8 mouse cellular contexts compared by ENCODE assay signal in the genomic region with DNA sequence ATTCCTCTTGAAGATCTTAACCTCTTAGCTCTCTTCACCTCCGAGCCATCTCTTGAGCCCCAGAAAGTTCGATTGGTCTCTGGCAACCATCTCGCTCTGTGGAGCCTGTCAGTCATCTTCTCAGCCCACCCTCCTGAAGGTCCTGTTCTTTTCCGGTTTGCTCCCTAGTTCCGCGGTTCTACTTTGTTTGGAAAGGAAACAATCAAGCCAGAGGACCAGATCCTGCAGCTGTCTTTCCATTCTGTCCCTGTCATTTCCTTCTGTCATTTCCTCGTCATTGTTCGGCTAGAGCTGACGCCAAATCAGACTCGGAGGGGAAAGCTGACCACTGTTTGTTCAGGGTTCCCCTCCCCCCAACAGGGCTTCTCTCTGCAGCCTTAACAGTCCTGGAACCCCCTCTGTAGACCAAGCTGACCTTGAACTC. TPM values are rescaled to one million over a fixed set of nuclear protein-coding genes. Genes with fewer than 3 reads are reported as not detected.
A peak's percentile ranks its signal among the peaks of the same experiment; 100 is the strongest.
DNase-seq lines count a peak whose midpoint lies in the region.

No protein-coding gene starts in this region.

- DNase-seq in 416B (ENCODE audit: low read depth) (peak; percentile 83), MEL-GATA-1-ER (ENCODE audit: extremely low read depth, low read depth) (peak; percentile 56)
- peak; percentile 99 for DNase-seq in heart, adult 11 months
- DNase-seq in kidney, adult 9 months, result peak; percentile 44
- DNase-seq in lung, postnatal 25 days (ENCODE audit: low spot score), result peak; percentile 85
- no peak for DNase-seq in ovary, adult 18-20 months (ENCODE audit: low spot score)
- DNase-seq in ovary, postnatal 14 days (ENCODE audit: low spot score), result no peak
- DNase-seq in layer of hippocampus, postnatal 14 days (ENCODE audit: low spot score in 2 of 2), result no peak

RNA-seq across cellular contexts. Expression of a gene that starts 27.0 kb away (rescaled TPM):
- 10 to 100 TPM; 16.8 to 17.2 TPM for total RNA-seq in layer of hippocampus, postnatal 14 days (2021)

RNA-seq across cellular contexts. Expression of a gene that starts 41.7 kb away (rescaled TPM):
- total RNA-seq in layer of hippocampus, postnatal 14 days (2021), result 100 to 1,000 TPM; 441 to 464 TPM

Comparison
In these comparisons a context has a peak if more than half of its experiments do, and no peak if none do; other contexts are left out.
1. DNase-seq: peak in 416B (single experiment), MEL-GATA-1-ER (single experiment), heart, adult 11 months (single experiment), kidney, adult 9 months (single experiment) and lung, postnatal 25 days (single experiment); none in ovary, adult 18-20 months (single experiment), ovary, postnatal 14 days (single experiment) and layer of hippocampus, postnatal 14 days (0 of 2).